Mouse (Mus musculus): ENCODE data around the gene Slc16a4.

- no peak for TF ChIP-seq CTCF (IDR thresholded peaks at IDR 0.05; ENCODE audit: borderline replicate concordance, control insufficient read depth, extremely low read depth, insufficient read depth, low read length, poor library complexity)
- no peak for TF ChIP-seq POLR2A (IDR thresholded peaks at IDR 0.05; ENCODE audit: control insufficient read depth, extremely low read depth, insufficient read depth, low read length, poor library complexity)
Measured at GRCm38 (mm10) chr3:107266814-107267345, 24.1 kb upstream of the Slc16a4 start.
